Mouse (Mus musculus): ENCODE measurements around the gene Hadhb. TPM values are rescaled to one million over a fixed set of nuclear protein-coding genes. Genes with fewer than 3 reads are reported as not detected.

Gene Hadhb
- total RNA-seq, 2 experiments from 2014 or later = 42.2 to 44.9 TPM

GRCm38 (mm10) chr5:30232271-30232971, 77.4 kb downstream of the Hadhb start, which contains the start of gene Selenoi:
Gene Selenoi, plus strand, starts transcription at chr5:30232581.
- intact Hi-C loops (cut with DNase I) = no loop called here
- DNase-seq = peak; percentile 99

GRCm38 (mm10) chr5:30233042-30233441, 78.0 kb downstream of the Hadhb start:
- peak; percentile 3 for DNase-seq
- intact Hi-C loops (cut with DNase I) = no loop called here

GRCm38 (mm10) chr5:30233979-30234378, 78.9 kb downstream of the Hadhb start:
- intact Hi-C loops (cut with DNase I) = no loop called here
- DNase-seq = no peak

Small RNAs within 50 kb of the gene (microRNA-seq; reads per million reads assigned to microRNA genes)
- gene Mir1960 = not detected

Other genes starting within 250 kb of the Hadhb start
- not detected for gene Il6, start 142.1 kb upstream of the Hadhb start, total RNA-seq (2021)
- gene Tyms, start 81.6 kb upstream of the Hadhb start, total RNA-seq (2021) = 10 to 100 TPM; 14.9 to 15.9 TPM
- gene Garem2, start 50.1 kb upstream of the Hadhb start, total RNA-seq (2021) = 10 to 100 TPM; 10.3 to 10.8 TPM
- gene 3110082J24Rik, start 49.2 kb upstream of the Hadhb start, total RNA-seq (2021) = 1 to 10 TPM; 1.6 to 2.6 TPM
- gene Hadha, start 86 bp upstream of the Hadhb start, total RNA-seq (2021) = 10 to 100 TPM; 58.6 to 61.6 TPM
- not detected for gene Adgrf3, start 50.5 kb downstream of the Hadhb start, total RNA-seq (2021)
- 10 to 100 TPM; 67.2 to 78.6 TPM for gene Selenoi, start 77.3 kb downstream of the Hadhb start, total RNA-seq (2021)
- 10 to 100 TPM; 12.6 to 14.6 TPM for gene Drc1, start 126.1 kb downstream of the Hadhb start, total RNA-seq (2021)